Mouse (Mus musculus) G1E (cell line): ENCODE measurements around the gene Tmem94. TPM values are rescaled to one million over a fixed set of nuclear protein-coding genes. Genes with fewer than 3 reads are reported as not detected.
A peak's percentile ranks its signal among the peaks of the same experiment; 100 is the strongest.

ENCODE experiments used
- ATAC-seq: 2 replicates; pipeline ENCODE4 v1.8.0; 2016; ENCODE audit warnings: mild to moderate bottlenecking; ENCODE audit not compliant: insufficient number of reproducible peaks, poor library complexity, low FRiP score, severe bottlenecking; ENCODE audit errors: extremely low read depth
- DNase-seq: peaks from one replicate; pipeline ENCODE4 v3.0.0; 2012; ENCODE audit warnings: low spot score
- H3K27me3 ChIP-seq: 2 replicates; pipeline ENCODE4 v1.6.1; 2012; ENCODE audit warnings: mild to moderate bottlenecking, low read length, inconsistent platforms; ENCODE audit not compliant: insufficient read depth
- H3K36me3 ChIP-seq: replicated peaks from 2 replicates; pipeline ENCODE3; 2012; ENCODE audit warnings: mild to moderate bottlenecking, inconsistent platforms
- H3K4me1 ChIP-seq: 2 replicates; pipeline ENCODE4 v1.6.1; 2012; ENCODE audit warnings: low read depth, low read length, inconsistent platforms, mixed read lengths; ENCODE audit not compliant: insufficient read depth
- H3K4me3 ChIP-seq: 2 replicates; pipeline ENCODE4 v1.5.1; 2012; ENCODE audit warnings: low read depth, mild to moderate bottlenecking, inconsistent platforms, low read length, moderate library complexity, mixed read lengths
- H3K9me3 ChIP-seq: replicated peaks from 2 replicates; pipeline ENCODE4 v1.6.1; 2012; ENCODE audit warnings: inconsistent platforms
- CTCF ChIP-seq: IDR thresholded peaks from 2 replicates; pipeline ENCODE4 v1.5.1; 2012; ENCODE audit warnings: low read depth, low read length, inconsistent platforms, mixed read lengths
- GATA1 ChIP-seq: IDR thresholded peaks from 2 replicates; pipeline ENCODE4 v1.6.1; 2012; ENCODE audit warnings: borderline replicate concordance, low read length, inconsistent platforms, mixed read lengths
- GATA2 ChIP-seq: IDR thresholded peaks from 2 replicates; pipeline ENCODE4 v1.6.1; 2012; ENCODE audit warnings: low read depth, low read length, inconsistent platforms, borderline replicate concordance
- POLR2AphosphoS5 ChIP-seq: IDR thresholded peaks from 2 replicates; pipeline ENCODE4 v1.6.1; 2012; ENCODE audit warnings: low read depth, low read length, inconsistent platforms; ENCODE audit not compliant: insufficient replicate concordance
- TAL1 ChIP-seq: conservative IDR thresholded peaks from 2 replicates; pipeline ENCODE4 v1.6.1; 2012; ENCODE audit warnings: low read depth, low read length, inconsistent platforms, mixed read lengths
- polyA plus RNA-seq: library from polyadenylated mRNA; stranded (reverse); fragments of >175 nt; gene quantifications from 2 replicates; pipeline ENCODE4 v1.2.3, GENCODE M21; 2012
- total RNA-seq, 2 experiments: library from RNA; stranded (forward) in 1 of 2; stranded (reverse) in 1 of 2; fragments of 200-1000 nt in 1 of 2; fragments of >200 nt in 1 of 2; fragmentation: Nextera tagmentation in 1 of 2; gene quantifications; 2 replicates each; pipeline ENCODE4 v1.2.3; 2014 to 2017

Gene Tmem94
- total and polyA plus RNA-seq, 3 experiments: 18.1 to 67.9 (median 53.1) TPM

GRCm38 (mm10) chr11:115829036-115829435 is 63.8 kb downstream of the Tmem94 start:
- Histone ChIP-seq H3K27me3 (peaks cover 9% of the 10 kb centered on the region; the same call in 1 of the 2 replicates), H3K4me1 (peaks cover 73% of the 10 kb centered on the region), H3K4me3 (no peak overlapping the region), H3K36me3 (peaks cover 44% of the 10 kb centered on the region), H3K9me3 (no peaks in the 10 kb centered on the region)
- ATAC-seq (no peak), DNase-seq (no peak)
- TF ChIP-seq CTCF (no peak), TAL1 (no peak)

- peaks cover 9% of the 10 kb centered on the region; the same call in 1 of the 2 replicates for H3K27me3 ChIP-seq
- peaks cover 59% of the 10 kb centered on the region for H3K36me3 ChIP-seq
- peak overlapping the region; percentile 57; the same call in 1 of the 2 replicates for H3K4me3 ChIP-seq
- no peaks in the 10 kb centered on the region for H3K9me3 ChIP-seq
- peaks cover 68% of the 10 kb centered on the region for H3K4me1 ChIP-seq
- ATAC-seq: no peak
- no peak for DNase-seq
- TF ChIP-seq POLR2AphosphoS5 (no peak), CTCF (no peak), GATA1 (no peak), GATA2 (no peak), TAL1 (no peak)
Measured at GRCm38 (mm10) chr11:115830550-115831325, 65.5 kb downstream of the Tmem94 start.

GRCm38 (mm10) chr11:115831518-115831917 is 66.3 kb downstream of the Tmem94 start:
- H3K36me3 ChIP-seq: peaks cover 67% of the 10 kb centered on the region
- TF ChIP-seq TAL1 (peak; percentile 56; the same call in 1 of the 2 replicates), POLR2AphosphoS5 (no peak)
- no peaks in the 10 kb centered on the region for H3K9me3 ChIP-seq
- ATAC-seq (peak; percentile 74), DNase-seq (peak; percentile 63)
- H3K27me3 ChIP-seq: peaks cover 9% of the 10 kb centered on the region; the same call in 1 of the 2 replicates
- peak overlapping the region; percentile 57; the same call in 1 of the 2 replicates for H3K4me3 ChIP-seq
- H3K4me1 ChIP-seq: peaks cover 70% of the 10 kb centered on the region

GRCm38 (mm10) chr11:115832064-115832463 is 66.8 kb downstream of the Tmem94 start:
- peaks cover 72% of the 10 kb centered on the region for H3K4me1 ChIP-seq
- H3K9me3 ChIP-seq: no peaks in the 10 kb centered on the region
- no peak for ATAC-seq
- H3K36me3 ChIP-seq: peaks cover 70% of the 10 kb centered on the region
- peaks cover 9% of the 10 kb centered on the region; the same call in 1 of the 2 replicates for H3K27me3 ChIP-seq
- TF ChIP-seq CTCF (no peak), GATA2 (no peak), TAL1 (no peak), GATA1 (no peak), POLR2AphosphoS5 (no peak)
- peak overlapping the region; percentile 57; the same call in 1 of the 2 replicates for H3K4me3 ChIP-seq
- no peak for DNase-seq

GRCm38 (mm10) chr11:115832523-115832922 is 67.3 kb downstream of the Tmem94 start:
- peak overlapping the region; percentile 52; the same call in 1 of the 2 replicates for H3K4me3 ChIP-seq
- no peak for ATAC-seq
- H3K27me3 ChIP-seq: peaks cover 6% of the 10 kb centered on the region; the same call in 1 of the 2 replicates
- no peaks in the 10 kb centered on the region for H3K9me3 ChIP-seq
- DNase-seq: no peak
- peaks cover 69% of the 10 kb centered on the region for H3K36me3 ChIP-seq
- peaks cover 72% of the 10 kb centered on the region for H3K4me1 ChIP-seq
- no peak for TF ChIP-seq TAL1
- no peak for TF ChIP-seq GATA1
- TF ChIP-seq GATA2: no peak
- no peak for TF ChIP-seq POLR2AphosphoS5
- TF ChIP-seq CTCF: no peak

- H3K27me3 ChIP-seq: peaks cover 6% of the 10 kb centered on the region; the same call in 1 of the 2 replicates
- ATAC-seq (no peak), DNase-seq (no peak)
- H3K9me3 ChIP-seq: no peaks in the 10 kb centered on the region
- peaks cover 76% of the 10 kb centered on the region for H3K4me1 ChIP-seq
- peaks cover 71% of the 10 kb centered on the region for H3K36me3 ChIP-seq
- TF ChIP-seq GATA1: no peak
- no peak for TF ChIP-seq POLR2AphosphoS5
- TF ChIP-seq CTCF: no peak
- TF ChIP-seq GATA2: no peak
- TF ChIP-seq TAL1: no peak
- peak overlapping the region; percentile 52; the same call in 1 of the 2 replicates for H3K4me3 ChIP-seq
Measured at GRCm38 (mm10) chr11:115833021-115833513, 67.8 kb downstream of the Tmem94 start.
